ENCODE assay signal across 11 mouse cellular contexts in the genomic region with DNA sequence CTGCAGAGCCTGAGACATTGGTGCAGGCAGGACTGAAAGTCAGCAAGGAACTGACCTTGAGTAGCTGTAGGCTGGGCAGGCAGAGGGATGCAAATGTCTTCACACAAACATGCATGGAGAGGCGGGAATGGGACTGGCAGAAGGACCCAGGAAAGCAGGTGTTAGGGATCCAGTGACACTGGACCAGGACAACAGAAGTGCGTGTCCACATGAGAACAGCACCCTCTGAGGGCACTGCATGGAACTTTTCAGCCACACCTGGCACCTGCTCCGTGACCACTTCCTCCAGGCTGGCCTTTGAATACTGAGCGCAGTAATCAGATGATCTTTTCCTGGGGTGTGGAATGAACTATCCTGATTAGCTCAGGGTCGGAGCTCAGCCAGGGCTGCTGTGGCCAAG.
"Had no signal": no experiment of that assay in that cellular context is flagged by ENCODE, and none has a peak within 500 bp of the region (broad histone marks: within the 10 kb centered on the region; RNA-seq: fewer than 3 reads in every experiment).

No protein-coding gene starts in this region.

- H3K4me3 ChIP-seq: kidney, embryonic 15.5 days; left cerebral cortex, adult 2 months; limb, embryonic 10.5 days; neural tube, embryonic 12.5 days had no signal

- H3K9ac ChIP-seq: kidney, embryonic 15.5 days; liver, embryonic 14.5 days; lung, embryonic 14.5 days; neural tube, embryonic 12.5 days had no signal

- H3K27me3 ChIP-seq: neural tube, embryonic 12.5 days had no signal

- H3K27ac ChIP-seq: kidney, embryonic 15.5 days; left cerebral cortex, adult 2 months; limb, embryonic 10.5 days; liver, embryonic 14.5 days; neural tube, embryonic 12.5 days had no signal

- H3K4me2 ChIP-seq: kidney, embryonic 15.5 days; lung, embryonic 14.5 days; neural tube, embryonic 12.5 days had no signal

- H3K9me3 ChIP-seq: kidney, embryonic 15.5 days; limb, embryonic 10.5 days; neural tube, embryonic 12.5 days had no signal

- H3K36me3 ChIP-seq: kidney, embryonic 15.5 days; limb, embryonic 10.5 days; neural tube, embryonic 12.5 days had no signal

- DNase-seq: kidney, adult 11 months; kidney, postnatal 36 days; lung, embryonic 14.5 days; midbrain, embryonic 14.5 days; thymus, adult 18-20 months; thymus, postnatal 25 days had no signal
